Mouse (Mus musculus): Measurements from ENCODE around the gene Rsf1. TPM values are rescaled to one million over a fixed set of nuclear protein-coding genes. Genes with fewer than 3 reads are reported as not detected.

Rsf1 gene
- polyA plus RNA-seq, 1 experiment from 2014 or later, result 8.1 TPM

- Histone ChIP-seq H3K4me1 (peaks cover 41% of the 10 kb centered on the region), H3K27ac (no peak overlapping the region), H3K36me3 (peaks cover 45% of the 10 kb centered on the region), H3K9me3 (replicated peaks) (no peaks in the 10 kb centered on the region), H3K4me2 (no peak overlapping the region), H3K27me3 (replicated peaks) (no peaks in the 10 kb centered on the region), H3K4me3 (no peak overlapping the region), H3K9ac (no peak overlapping the region)
- ATAC-seq, result no peak
- 74% methylated on average over 14 of the region's 14 CpGs for WGBS (ENCODE audit: insufficient replicate concordance)
Observed at GRCm38 (mm10) chr7:97728666-97729614, 149.3 kb downstream of the Rsf1 start.

GRCm38 (mm10) chr7:97730427-97730826, 150.7 kb downstream of the Rsf1 start:
- Histone ChIP-seq H3K4me3 (no peak overlapping the region), H3K27me3 (replicated peaks) (no peaks in the 10 kb centered on the region), H3K27ac (no peak overlapping the region), H3K9ac (no peak overlapping the region), H3K4me1 (peaks cover 51% of the 10 kb centered on the region), H3K4me2 (no peak overlapping the region), H3K36me3 (peaks cover 37% of the 10 kb centered on the region), H3K9me3 (replicated peaks) (no peaks in the 10 kb centered on the region)
- 67% methylated on average over 3 of the region's 3 CpGs for WGBS (ENCODE audit: insufficient replicate concordance)
- no peak for ATAC-seq

GRCm38 (mm10) chr7:97733606-97734005, 153.9 kb downstream of the Rsf1 start:
- Histone ChIP-seq H3K4me1 (peaks cover 73% of the 10 kb centered on the region), H3K27me3 (replicated peaks) (no peaks in the 10 kb centered on the region), H3K4me2 (peak overlapping the region; percentile 37), H3K4me3 (no peak overlapping the region), H3K36me3 (0 out of 2 replicates have a peak, but pooled peaks cover 14% of the 10 kb centered on the region), H3K27ac (peak overlapping the region; percentile 31; the same call in 1 of the 2 replicates), H3K9ac (no peak overlapping the region), H3K9me3 (replicated peaks) (no peaks in the 10 kb centered on the region)
- 26% methylated on average over 5 of the region's 5 CpGs for WGBS (ENCODE audit: insufficient replicate concordance)
- peak; percentile 42 for ATAC-seq

GRCm38 (mm10) chr7:97735021-97735420, 155.3 kb downstream of the Rsf1 start:
- Histone ChIP-seq H3K9me3 (replicated peaks) (no peaks in the 10 kb centered on the region), H3K27ac (no peak overlapping the region), H3K36me3 (0 out of 2 replicates have a peak, but pooled peaks cover 6% of the 10 kb centered on the region), H3K4me1 (peaks cover 86% of the 10 kb centered on the region), H3K4me3 (no peak overlapping the region), H3K27me3 (replicated peaks) (no peaks in the 10 kb centered on the region), H3K9ac (no peak overlapping the region), H3K4me2 (no peak overlapping the region)
- WGBS (ENCODE audit: insufficient replicate concordance), result 81% methylated on average over 8 of the region's 8 CpGs
- ATAC-seq, result no peak

GRCm38 (mm10) chr7:97735886-97736420, 156.3 kb downstream of the Rsf1 start:
- 49% methylated on average over 4 of the region's 4 CpGs for WGBS (ENCODE audit: insufficient replicate concordance)
- peak overlapping the region; percentile 87 for H3K4me2 ChIP-seq
- no peaks in the 10 kb centered on the region for H3K36me3 ChIP-seq
- no peak overlapping the region for H3K27ac ChIP-seq
- ATAC-seq, result no peak
- H3K4me1 ChIP-seq, result peaks cover 88% of the 10 kb centered on the region
- H3K9ac ChIP-seq, result no peak overlapping the region
- peak overlapping the region; percentile 9; the same call in 1 of the 2 replicates for H3K4me3 ChIP-seq
- H3K9me3 ChIP-seq (replicated peaks), result no peaks in the 10 kb centered on the region
- H3K27me3 ChIP-seq (replicated peaks), result no peaks in the 10 kb centered on the region

GRCm38 (mm10) chr7:97737256-97737637, 157.6 kb downstream of the Rsf1 start:
- peaks cover 89% of the 10 kb centered on the region for H3K4me1 ChIP-seq
- H3K4me3 ChIP-seq, result peak overlapping the region; percentile 69
- no peaks in the 10 kb centered on the region for H3K27me3 ChIP-seq (replicated peaks)
- peak overlapping the region; percentile 87 for H3K9ac ChIP-seq
- no peaks in the 10 kb centered on the region for H3K9me3 ChIP-seq (replicated peaks)
- H3K27ac ChIP-seq, result peak overlapping the region; percentile 78
- no peak for ATAC-seq
- H3K36me3 ChIP-seq, result no peaks in the 10 kb centered on the region
- 14% methylated on average over 12 of the region's 12 CpGs for whole genome bisulfite sequencing (ENCODE audit: insufficient replicate concordance)
- peak overlapping the region; percentile 87 for H3K4me2 ChIP-seq

GRCm38 (mm10) chr7:97737638-97738456, 158.2 kb downstream of the Rsf1 start, which contains the start of gene Aqp11:
Gene Aqp11 (minus strand): TSS chr7:97738289.
- H3K9me3 ChIP-seq (replicated peaks), result no peaks in the 10 kb centered on the region
- peak within 1 kb of the TSS; percentile 87 for H3K4me2 ChIP-seq
- H3K27me3 ChIP-seq (replicated peaks), result no peaks in the 10 kb centered on the region
- H3K4me1 ChIP-seq, result peaks cover 88% of the 10 kb centered on the region
- peak within 1 kb of the TSS; percentile 69 for H3K4me3 ChIP-seq
- peak; percentile 94 for ATAC-seq
- H3K9ac ChIP-seq, result peak within 1 kb of the TSS; percentile 87
- peak within 1 kb of the TSS; percentile 78 for H3K27ac ChIP-seq
- WGBS (ENCODE audit: insufficient replicate concordance), result 1% methylated on average over 51 of the region's 64 CpGs
- H3K36me3 ChIP-seq, result no peaks in the 10 kb centered on the region

GRCm38 (mm10) chr7:97740948-97741347, 161.3 kb downstream of the Rsf1 start:
- Histone ChIP-seq H3K4me2 (no peak overlapping the region), H3K9ac (peak overlapping the region; percentile 33; the same call in 1 of the 2 replicates), H3K36me3 (no peaks in the 10 kb centered on the region), H3K4me1 (peaks cover 62% of the 10 kb centered on the region), H3K27me3 (replicated peaks) (no peaks in the 10 kb centered on the region), H3K4me3 (no peak overlapping the region), H3K27ac (peak overlapping the region; percentile 52), H3K9me3 (replicated peaks) (no peaks in the 10 kb centered on the region)
- ATAC-seq, result no peak
- 60% methylated on average over 10 of the region's 10 CpGs for WGBS (ENCODE audit: insufficient replicate concordance)

GRCm38 (mm10) chr7:97741756-97742291, 162.1 kb downstream of the Rsf1 start:
- Histone ChIP-seq H3K9me3 (replicated peaks) (no peaks in the 10 kb centered on the region), H3K27ac (peak overlapping the region; percentile 53), H3K36me3 (no peaks in the 10 kb centered on the region), H3K4me3 (no peak overlapping the region), H3K9ac (no peak overlapping the region), H3K4me2 (no peak overlapping the region), H3K27me3 (replicated peaks) (no peaks in the 10 kb centered on the region), H3K4me1 (peaks cover 63% of the 10 kb centered on the region)
- no peak for ATAC-seq
- WGBS (ENCODE audit: insufficient replicate concordance), result 0% methylated on average over 1 of the region's 1 CpGs

Data from liver, embryonic 12.5 days (tissue).